Mouse (Mus musculus) layer of hippocampus, postnatal 25 days (tissue): ENCODE measurements around the gene Phrf1. TPM values are rescaled to one million over a fixed set of nuclear protein-coding genes. Genes with fewer than 3 reads are reported as not detected.
"Not testable (repeated sequence)": the region's sequence is repeated elsewhere in the genome, so short reads cannot be mapped to it uniquely, and the experiment has no call there.

ENCODE experiments used
- DNase-seq, 2 experiments: peaks; one replicate each; pipeline ENCODE4 v3.0.0; 2022; ENCODE audit warnings: mixed read lengths in 2 of 2, low spot score in 1 of 2; ENCODE audit errors: extremely low spot score in 1 of 2
- total RNA-seq, 2 experiments: library from RNA; stranded (reverse); gene quantifications; 2 replicates each; pipeline ENCODE4 v1.2.3; 2021

Phrf1 gene
- total RNA-seq, 2 experiments from 2014 or later = 67.1 to 71.1 TPM

GRCm38 (mm10) chr7:141230570-141230969 is 2.0 kb downstream of the Phrf1 start:
- no peak for DNase-seq

DNA sequence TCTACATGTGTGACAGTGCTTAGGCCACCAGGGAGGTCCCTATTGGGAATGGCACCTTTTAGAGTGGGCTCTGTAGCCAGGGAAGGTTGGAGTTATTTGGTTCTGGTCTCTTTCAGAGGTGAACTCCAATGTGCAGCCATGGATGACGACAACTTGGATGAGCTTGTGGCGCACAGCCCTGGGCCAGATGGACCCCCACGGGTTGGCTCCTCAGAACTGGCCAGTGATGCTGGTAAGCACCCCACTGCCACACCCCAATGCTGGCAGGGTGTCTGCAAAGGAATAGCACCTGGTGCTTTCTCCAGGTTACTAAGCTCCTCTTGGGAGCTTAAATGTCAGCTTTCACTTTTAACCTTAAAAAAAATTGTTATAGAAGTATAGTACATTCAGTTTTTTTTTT is 2.5 kb downstream of the Phrf1 start:
- no peak for DNase-seq

- DNase-seq = no peak
Measured at GRCm38 (mm10) chr7:141231551-141231950, 3.0 kb downstream of the Phrf1 start.

DNA sequence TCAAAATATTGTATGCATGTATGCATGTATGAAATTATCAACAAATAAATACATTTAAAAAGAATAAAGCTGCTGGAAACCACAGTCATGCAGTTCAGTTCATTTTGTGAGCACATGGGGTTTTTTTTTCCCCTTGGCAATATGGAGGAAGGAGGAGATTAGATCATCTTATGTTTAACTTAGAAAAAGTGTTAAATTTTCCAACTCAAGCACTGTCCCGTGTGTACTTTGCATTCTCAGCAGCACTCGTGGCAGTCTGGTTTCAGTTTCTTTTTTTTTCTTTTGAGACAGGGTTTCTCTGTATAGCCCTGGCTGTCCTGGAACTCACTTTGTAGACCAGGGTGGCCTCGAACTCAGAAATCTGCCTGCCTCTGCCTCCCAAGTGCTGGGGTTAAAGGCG is 21.9 kb downstream of the Phrf1 start:
- not testable (repeated sequence) for DNase-seq

DNA sequence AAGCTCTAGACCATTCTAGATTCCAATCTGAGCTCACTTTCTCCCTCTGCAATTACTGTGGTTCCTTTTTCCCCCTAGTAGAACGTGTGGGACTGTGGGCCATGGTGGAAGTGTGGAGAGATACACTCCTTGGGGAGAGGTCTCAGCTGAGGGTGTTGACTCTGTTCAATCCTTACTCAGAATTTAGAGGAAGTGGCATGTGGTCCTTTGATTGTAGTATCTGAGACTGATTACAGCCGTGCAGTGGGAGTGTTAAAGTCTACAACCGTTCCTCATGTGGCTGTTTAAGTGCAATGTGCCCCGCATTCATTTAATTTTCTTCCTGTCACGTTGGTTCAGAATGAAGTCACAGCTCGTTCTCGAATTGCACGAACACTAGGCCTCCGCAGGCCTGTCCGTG is 27.6 kb downstream of the Phrf1 start:
- no peak for DNase-seq

DNA sequence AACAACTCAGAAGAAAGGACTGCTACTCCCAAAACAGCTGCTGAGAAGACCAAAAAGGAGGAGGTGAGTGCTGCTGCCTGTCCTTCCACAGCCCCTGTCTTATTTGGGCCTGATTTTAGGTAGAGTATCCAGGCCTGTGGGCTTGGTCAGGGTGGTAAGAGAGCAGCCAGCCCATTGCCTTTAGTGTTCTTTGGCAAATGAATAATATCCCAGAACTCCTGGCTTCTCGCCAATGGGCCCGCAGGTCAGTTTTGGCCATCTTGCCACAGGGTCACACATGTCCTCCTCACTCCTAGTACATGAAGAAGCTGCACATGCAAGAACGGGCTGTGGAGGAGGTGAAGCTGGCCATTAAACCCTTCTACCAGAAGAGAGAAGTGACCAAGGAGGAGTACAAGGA is 32.9 kb downstream of the Phrf1 start:
- DNase-seq = no peak

GRCm38 (mm10) chr7:141263640-141264039 is 35.1 kb downstream of the Phrf1 start:
- no peak for DNase-seq

DNA sequence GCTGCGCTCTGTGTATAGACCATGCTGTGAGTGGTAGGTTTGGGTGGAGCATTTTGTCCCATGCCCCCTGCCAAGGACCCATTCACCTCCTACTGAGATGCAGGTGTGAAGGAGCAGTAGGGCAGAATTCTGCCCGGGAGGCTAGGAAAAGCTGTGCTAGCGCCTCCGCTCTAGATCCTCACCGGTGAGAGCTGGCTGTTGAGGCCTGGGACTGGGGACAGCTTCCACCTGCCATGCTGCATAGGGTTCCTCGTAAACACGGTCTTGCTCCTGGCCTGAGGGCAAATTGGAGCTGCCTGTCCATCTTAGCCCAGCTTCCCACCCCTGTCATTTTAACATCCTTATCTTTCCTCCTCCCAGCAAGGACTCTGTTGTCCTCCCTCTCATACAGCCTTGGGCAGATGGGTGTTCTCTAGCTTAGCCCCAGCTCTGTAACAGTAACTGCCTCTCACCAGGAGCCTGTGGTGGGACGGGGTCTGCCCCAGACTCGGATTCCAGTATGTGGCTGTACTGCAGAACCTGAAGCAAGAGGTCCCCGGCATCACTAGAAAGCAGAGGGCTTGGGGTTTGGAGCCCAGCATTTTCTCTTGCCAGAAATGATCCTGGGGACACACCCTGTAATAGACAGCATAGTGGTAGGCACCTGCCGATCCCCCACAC is 35.6 kb downstream of the Phrf1 start:
- DNase-seq = no peak

DNA sequence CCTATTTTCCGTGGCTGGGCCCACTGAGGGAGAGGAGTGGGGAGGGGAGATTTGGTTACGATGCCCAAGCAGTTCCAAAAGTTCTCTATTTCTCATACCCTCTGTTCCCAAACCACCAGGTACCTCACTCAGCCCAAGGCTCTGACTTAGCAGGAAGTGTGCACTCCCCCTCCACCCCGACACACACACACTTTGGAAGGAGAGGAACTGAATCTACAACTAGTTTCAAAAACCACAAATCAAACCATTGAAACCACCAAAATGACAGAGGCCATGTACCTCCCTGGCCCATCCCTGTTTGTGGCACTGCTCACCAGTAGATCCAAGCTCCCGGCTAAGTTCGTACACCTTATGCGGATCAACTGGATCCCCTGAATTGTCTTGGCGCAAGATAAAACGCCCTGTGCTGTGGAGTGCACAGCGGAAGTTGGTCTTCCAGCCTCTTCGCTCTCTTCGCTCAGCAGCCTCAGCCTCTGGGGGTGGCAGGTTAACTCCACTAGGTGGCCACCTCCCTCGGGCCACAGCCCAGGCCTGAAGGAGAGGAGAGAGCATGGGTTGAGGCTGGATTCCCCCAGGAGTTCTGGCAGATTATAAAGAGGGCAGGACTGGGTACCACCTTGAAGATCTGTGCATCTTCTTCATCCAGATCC is 36.3 kb downstream of the Phrf1 start:
- DNase-seq = no peak

- no peak for DNase-seq
Measured at GRCm38 (mm10) chr7:141265411-141265738, 36.8 kb downstream of the Phrf1 start.

DNA sequence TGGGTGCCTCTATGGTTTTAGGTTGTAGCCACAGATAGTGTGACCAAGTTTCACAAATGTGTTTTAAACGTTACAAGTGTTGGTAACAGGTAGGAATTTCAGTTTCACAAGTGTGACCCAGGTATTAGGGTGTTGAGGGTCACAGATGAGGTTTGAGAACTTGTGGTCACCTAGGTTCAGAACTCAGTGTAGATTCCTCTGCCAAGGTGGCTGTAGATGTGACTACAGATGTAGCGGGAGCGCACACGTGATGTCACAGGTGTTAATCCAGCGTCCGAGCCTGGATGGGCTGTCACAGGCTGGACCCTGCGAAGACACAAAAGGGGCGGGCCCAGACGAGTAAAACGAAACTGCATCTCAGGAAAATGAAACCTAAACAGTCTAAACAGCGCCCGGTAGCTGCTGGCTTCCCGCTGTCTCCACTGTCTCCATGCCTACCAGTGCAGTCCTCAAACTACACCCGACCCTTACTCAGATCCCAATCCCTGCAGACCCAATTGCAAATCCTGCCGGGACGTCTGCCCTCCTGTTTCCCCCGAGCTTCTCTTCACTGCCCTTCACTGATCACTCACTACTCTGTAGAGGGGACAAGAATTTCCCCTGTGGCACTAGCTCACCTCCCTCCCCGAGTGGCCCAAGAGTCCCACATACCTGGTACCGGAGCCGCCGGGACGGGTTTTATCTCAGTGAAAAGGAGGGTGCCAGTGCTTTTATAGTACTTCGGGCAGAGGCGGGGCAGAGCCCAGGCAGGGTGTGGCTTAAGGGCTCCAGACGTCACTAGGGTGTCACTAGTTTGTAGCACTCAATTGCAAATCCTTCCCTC is 37.4 kb downstream of the Phrf1 start, which contains the start of gene Irf7:
Gene Irf7 (minus strand): TSS at position 743 of the 823 bp plus-strand sequence.
- DNase-seq = no peak

- DNase-seq = no peak
Measured at GRCm38 (mm10) chr7:141268466-141269272, 40.1 kb downstream of the Phrf1 start.

DNA sequence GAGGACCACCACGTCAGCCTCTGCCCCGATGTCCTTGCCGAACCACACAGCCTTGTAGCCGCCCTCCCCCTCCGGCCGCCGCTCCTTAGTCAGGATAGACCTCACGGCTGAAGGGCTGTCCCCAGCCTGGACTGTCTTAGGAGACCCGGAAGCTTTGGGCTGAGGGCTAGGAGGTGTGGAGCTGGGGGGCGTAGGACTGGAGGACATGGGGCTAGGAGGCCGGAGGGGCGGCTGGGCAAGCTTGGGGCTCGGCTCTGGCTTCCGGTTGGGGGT is 40.6 kb downstream of the Phrf1 start:
- DNase-seq = no peak

DNA sequence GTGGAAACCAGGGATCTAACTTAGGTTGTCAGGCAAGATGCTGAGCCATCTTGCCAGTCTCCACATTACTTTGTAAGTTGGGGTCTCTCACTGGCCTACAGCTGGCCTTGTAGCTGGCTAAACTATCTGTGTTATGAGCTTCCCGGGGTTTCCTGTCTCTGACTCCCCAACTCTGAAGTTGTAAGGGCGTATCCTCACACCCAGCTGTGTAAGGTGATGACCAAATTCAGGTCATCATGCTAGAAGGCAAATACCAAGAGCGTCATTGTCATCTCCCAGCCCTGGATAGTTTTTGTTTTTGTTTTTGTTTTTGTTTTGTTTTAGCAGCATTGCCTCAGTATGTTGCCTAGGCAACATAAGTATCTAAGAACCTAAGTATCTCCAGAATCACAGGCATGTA is 42.0 kb downstream of the Phrf1 start:
- no peak for DNase-seq

DNA sequence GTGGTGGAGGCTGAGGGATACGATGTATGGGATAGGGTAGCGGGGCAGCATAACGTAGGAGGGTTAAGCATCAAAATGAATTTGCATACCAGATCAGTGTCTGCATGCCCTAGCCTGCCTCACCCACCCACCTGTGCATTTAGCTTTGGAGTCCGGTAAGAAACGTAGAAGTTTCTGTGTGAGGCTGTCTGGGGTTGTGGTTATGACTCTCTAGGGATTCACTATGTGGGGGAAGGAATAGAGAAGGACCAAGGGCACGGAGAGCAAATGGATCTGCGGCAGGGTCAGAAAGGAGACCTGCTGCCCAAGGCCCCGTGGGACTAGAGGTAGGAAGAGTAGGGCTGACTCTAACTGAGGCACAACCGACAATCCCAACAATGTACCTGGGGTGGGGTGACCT is 46.8 kb downstream of the Phrf1 start:
- no peak for DNase-seq

DNA sequence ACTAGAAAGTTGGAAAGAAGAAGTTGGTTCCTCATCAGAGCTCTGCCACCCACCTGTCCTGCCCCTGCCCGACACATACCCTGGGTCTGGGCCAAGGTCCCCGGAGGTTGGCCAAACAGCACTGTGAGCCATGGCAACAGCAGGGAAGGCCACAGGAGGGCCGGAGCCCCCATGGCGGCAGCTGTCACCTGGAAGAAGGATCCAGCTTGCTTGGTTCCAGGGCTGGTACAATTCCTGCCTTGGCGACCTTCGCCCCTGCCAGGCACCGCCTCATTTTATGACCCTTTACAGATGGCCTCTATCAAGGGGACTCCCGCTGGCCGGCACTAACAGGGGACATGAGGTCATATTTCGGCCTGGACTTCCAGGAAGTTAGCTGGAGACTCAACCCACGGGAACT is 48.0 kb downstream of the Phrf1 start, which contains the start of gene Cdhr5:
Gene Cdhr5 (minus strand): TSS at position 241 of the 400 bp plus-strand sequence.
- DNase-seq = no peak

GRCm38 (mm10) chr7:141277701-141278678 is 49.4 kb downstream of the Phrf1 start:
- DNase-seq = no peak

GRCm38 (mm10) chr7:141278766-141279590 is 50.4 kb downstream of the Phrf1 start, which contains the start of gene Sct:
Sct (minus strand) TSS chr7:141279133.
- DNase-seq = no peak

- DNase-seq = no peak
Measured at GRCm38 (mm10) chr7:141281442-141281841, 52.9 kb downstream of the Phrf1 start.
